Mouse (Mus musculus): ENCODE results near the gene Gse1.

Gene Gse1

DNA sequence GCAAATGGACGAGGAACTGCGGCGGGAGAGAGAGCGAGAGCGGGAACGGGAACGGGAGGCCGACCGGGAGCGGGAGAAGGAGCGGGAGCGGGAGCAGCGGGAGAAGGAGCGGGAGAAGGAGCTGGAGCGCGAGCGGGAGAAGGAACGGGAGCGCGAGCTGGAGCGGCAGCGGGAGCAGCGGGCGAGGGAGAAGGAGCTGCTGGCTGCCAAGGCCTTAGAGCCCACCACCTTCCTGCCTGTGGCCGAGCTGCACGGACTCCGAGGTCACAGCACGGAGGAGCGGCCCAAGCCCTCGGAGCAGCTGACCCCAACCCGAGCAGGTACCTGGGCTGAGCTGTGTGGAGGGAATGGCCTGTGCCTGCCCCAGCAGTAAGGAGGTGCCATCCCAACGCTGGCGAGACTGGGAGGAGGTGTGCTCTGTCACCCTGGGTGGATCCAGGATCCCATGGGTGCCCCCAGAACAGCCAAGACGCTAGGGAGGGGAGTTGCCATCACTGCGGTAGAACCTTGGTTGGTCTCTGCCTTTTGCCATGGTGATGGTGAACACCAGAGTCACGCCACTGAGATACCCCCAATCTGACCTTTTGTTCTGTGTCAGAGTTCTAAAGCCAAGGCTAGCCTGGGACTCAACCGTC, 340.0 kb downstream of the Gse1 start:
- no peak for DNase-seq (ENCODE audit: low read depth, low spot score)

- DNase-seq (ENCODE audit: low read depth, low spot score): no peak
Measured at GRCm38 (mm10) chr8:120569123-120569522, 340.9 kb downstream of the Gse1 start.

DNA sequence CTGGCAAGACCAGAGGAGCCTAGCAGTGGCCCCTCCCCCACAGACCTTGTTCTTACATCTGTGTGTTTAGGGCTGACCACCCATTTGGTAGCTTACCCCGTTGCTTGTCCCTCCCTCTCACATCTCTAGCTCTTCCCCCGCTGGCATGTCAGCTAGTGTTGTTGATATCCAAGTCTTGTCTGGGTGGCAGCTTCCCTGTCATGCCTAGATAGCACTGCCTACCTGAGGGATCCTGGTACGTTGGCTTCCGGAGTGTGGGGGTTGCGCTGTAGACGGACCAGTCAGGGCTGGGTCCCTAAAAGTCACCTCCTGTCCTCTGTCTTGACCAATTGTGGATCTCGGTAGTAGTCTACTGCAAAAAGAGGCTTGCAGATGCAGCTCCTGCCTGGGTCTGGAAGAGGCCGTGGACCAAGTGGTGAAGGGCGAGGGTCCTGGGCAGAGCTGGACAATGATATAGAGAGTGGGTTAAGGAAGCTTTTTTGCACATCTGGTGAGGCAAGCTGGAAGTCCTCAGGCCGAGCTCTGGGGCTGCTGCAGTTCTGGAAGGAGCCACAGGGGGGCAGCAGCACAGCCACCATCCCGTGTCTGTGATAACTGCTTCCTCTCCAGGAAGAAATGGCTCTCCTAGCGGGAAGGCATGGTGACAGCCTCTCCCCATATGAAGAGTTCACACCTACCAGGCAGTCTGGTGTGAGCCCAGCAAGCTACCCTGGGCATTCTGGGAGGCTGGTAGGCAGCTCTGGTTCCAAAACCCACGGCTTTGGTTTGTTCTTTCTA, 341.9 kb downstream of the Gse1 start:
- DNase-seq (ENCODE audit: low read depth, low spot score): no peak

GRCm38 (mm10) chr8:120571561-120571960, 343.3 kb downstream of the Gse1 start:
- no peak for DNase-seq (ENCODE audit: low read depth, low spot score)

DNA sequence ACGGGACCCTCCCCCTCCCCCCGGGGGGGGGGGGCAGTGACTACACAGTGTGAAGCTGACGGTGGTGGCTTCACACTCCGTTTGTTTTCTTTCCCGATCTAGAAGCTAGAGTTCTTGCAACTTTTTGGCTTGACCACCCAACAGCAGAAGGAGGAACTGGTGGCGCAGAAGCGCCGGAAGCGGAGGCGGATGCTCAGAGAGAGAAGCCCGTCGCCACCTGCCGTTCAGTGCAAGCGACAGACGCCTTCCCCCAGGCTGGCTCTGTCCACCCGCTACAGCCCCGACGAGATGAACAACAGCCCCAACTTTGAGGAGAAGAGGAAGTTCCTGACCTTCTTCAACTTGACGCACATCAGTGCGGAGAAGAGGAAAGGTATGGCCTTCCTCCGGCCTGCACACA, 344.3 kb downstream of the Gse1 start:
- DNase-seq (ENCODE audit: low read depth, low spot score): peak; percentile 71

DNA sequence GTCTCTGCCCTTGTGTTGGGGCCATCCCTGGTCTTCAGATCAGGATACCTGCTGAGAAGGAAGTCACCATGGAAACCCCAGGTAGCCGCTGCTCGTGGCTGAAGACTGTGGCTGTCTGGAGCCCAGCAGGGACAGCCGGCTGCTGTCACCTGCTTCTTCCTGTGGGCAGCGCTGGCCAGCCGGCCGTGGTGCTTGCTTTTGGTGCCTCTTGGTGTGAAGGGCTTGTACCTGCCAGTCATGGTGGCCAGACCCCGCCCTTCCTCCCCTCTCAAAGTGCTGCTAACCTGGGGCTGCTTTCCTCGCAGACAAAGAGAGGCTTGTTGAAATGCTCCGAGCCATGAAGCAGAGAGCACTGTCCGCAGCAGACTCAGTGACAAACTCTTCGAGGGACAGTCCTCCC, 345.6 kb downstream of the Gse1 start:
- no peak for DNase-seq (ENCODE audit: low read depth, low spot score)

GRCm38 (mm10) chr8:120574941-120575340, 346.7 kb downstream of the Gse1 start:
- no peak for DNase-seq (ENCODE audit: low read depth, low spot score)

DNA sequence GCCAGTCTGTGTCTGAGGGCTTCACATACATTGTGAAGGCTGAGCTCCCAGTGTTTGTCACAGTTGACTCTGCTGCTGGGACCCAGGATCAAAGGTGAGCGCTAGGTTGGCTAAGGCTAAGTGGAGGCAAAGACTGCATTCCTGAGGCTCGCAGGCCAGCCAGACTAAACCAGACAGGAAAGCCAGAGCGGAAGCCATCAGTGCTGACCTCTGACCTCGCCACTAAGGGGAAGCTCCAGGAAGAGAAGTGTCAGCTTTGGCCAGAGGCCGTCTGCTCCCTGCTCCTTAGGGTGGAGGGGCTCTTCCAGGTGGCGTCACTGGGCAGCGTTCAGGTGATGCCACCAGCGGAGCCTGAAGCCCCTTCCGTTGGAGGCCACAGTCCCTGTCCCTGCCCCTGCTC, 347.5 kb downstream of the Gse1 start:
- DNase-seq (ENCODE audit: low read depth, low spot score): no peak

GRCm38 (mm10) chr8:120577821-120578220, 349.6 kb downstream of the Gse1 start:
- no peak for DNase-seq (ENCODE audit: low read depth, low spot score)

GRCm38 (mm10) chr8:120580336-120581000, 352.2 kb downstream of the Gse1 start:
- no peak for DNase-seq (ENCODE audit: low read depth, low spot score)

DNA sequence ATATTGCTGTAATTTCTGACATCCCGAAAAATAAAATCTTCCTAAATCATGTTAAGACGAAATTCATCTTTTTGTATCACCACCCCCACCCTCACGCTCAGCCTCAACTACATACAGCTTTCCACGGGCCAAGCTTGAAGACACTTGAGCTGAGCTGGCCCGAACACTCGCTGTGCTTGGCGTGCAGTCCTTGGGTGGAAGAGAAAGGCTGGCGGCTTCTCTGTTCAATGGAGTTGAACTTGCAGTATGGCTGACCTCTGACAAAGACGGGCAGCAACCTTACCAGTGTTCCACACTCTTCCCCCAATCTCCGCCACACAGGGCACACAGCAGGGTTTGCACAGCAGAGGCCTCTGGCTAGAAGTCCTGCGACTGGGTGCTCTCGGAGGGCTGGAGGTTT, 353.1 kb downstream of the Gse1 start:
- DNase-seq (ENCODE audit: low read depth, low spot score): no peak

GRCm38 (mm10) chr8:120581811-120582210, 353.6 kb downstream of the Gse1 start:
- DNase-seq (ENCODE audit: low read depth, low spot score): no peak

- no peak for DNase-seq (ENCODE audit: low read depth, low spot score)
Measured at GRCm38 (mm10) chr8:120585521-120585920, 357.3 kb downstream of the Gse1 start.

DNA sequence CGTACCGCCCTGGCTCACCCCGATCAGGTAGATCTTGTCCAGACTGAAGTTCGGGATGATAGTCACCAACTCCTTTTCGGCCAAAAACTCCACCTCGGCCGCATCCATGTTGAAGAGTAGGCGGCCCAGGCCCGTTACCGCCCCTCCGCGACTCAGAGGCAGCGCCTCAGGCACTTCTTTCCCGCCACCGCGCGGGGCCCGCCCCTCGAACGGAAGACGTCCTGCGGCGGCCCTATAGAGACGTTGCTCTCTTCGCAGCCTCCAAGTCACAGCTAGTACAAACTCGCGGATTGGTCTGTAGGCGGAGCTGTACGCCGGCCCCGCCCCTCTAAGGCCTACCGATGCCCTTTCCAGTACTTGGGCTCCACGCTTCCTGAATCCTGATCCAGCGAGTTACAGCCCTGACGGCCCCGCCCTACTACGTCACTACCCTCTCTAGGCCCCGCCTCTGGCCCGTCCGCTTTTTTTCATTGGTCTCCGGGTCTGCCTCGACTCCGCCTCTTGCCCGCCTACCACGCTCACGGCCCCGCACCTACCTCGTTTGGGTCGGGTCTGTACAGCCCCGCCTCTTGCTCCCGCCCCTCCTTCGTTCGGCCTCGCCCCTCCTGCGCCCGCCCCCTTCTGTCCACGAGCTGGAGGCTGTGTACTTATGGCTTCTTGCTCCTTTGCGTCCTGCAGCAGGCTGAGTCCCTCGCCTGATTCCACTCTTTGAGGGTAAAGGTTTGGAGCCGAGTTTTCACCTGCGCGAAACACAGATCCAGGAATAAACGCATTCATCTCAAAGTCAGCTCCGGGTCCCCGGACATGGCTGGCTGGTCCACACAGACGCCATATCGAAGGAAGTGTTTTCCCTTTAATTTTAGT, 360.9 kb downstream of the Gse1 start, which contains the start of gene Gins2:
Gins2 (minus strand) TSS at position 397 of the 864 bp plus-strand sequence.
- DNase-seq (ENCODE audit: low read depth, low spot score): peak; percentile 99

- no peak for DNase-seq (ENCODE audit: low read depth, low spot score)
Measured at GRCm38 (mm10) chr8:120589921-120590320, 361.7 kb downstream of the Gse1 start.

DNA sequence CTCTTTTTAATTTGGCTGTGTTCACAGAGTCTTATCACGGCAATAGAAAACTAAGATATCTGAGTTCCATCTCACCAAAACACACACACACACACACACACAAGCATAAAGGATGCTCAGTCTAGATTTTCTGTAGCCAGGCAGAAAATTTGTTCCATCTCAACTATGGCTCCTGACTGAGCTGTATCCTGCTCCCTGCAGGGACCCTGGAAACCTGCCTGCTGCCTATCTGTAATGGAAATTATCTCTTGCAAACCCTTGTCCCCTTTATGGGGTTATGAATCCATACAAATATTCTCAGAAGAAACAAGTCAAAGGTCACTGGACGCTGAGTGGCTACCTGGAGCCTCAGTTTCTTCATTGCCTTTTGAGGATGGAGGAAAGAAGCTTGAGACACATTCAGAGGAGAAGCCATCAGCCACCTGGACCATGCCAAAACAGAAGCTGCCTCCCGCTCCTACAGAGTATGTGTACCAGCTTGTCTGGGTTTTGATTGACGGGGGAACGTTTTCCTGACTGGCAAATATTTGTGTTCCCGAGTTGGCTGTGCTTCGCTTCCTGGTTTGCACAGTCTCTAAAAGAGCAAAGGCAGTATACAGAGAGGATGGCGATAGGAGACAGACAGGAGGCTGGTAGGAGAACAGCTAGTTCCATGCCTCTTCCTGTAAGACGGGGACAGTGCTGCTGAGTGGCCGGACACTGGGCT, 363.5 kb downstream of the Gse1 start:
- DNase-seq (ENCODE audit: low read depth, low spot score): no peak

GRCm38 (mm10) chr8:120594571-120594970, 366.3 kb downstream of the Gse1 start:
- no peak for DNase-seq (ENCODE audit: low read depth, low spot score)

DNA sequence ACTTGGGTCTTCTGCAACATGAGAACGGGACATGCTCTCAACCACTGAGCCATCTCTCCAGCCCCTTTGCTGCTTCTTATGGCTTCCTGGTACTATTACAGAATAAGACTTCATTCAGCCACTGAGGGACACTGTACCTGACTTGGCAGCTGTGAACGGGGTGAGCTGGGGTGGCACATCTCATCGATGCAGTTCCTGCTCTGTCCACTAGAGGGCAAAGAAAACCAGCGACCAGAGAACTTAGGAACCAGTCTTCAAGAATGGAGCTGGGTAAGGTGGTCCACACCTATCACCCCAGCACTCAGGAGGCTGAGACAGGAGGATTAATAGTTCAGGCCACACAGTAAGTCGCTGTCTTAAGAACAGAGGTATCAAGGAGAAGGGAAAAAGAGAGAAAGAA, 367.7 kb downstream of the Gse1 start:
- no peak for DNase-seq (ENCODE audit: low read depth, low spot score)

DNA sequence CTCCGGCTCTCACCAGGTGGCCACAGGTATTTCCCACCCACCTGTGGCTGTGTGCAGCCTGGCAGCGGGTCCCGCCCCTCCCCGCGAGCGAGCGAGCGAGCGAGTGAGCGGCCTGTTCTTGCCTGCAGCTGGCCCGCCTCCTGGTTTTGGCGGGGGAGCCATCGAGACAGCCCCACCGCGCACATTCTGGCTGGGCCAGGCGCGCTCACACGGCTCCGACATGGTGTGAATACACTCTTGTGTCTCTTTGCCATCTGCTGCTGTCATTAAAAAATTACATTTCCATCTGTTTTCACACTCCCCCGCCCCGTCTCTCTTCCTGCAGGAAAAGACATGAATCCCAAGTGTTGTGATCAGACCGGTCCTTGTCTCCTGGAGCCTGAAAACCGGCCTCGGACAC, 370.3 kb downstream of the Gse1 start:
- DNase-seq (ENCODE audit: low read depth, low spot score): peak; percentile 88

DNA sequence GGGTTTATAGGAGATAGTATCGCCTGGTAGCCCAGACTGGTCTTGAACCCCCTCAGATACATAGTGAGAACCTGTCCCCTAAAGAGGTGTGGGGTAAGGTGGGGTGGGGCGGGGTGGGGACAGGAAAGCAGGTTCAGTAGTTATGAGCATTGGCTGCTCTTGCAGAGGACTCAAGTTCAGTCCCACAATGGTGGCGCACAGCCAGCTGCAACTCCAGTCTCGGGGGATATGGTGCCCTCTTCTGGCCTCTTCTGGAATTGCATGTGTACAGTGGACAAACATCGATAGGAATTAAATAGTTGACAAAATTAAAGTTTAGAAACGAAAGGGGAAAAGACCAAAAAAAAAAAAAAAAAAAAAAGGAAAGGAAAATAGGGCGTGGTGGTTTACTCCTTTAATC, 371.2 kb downstream of the Gse1 start:
- no peak for DNase-seq (ENCODE audit: low read depth, low spot score)

DNA sequence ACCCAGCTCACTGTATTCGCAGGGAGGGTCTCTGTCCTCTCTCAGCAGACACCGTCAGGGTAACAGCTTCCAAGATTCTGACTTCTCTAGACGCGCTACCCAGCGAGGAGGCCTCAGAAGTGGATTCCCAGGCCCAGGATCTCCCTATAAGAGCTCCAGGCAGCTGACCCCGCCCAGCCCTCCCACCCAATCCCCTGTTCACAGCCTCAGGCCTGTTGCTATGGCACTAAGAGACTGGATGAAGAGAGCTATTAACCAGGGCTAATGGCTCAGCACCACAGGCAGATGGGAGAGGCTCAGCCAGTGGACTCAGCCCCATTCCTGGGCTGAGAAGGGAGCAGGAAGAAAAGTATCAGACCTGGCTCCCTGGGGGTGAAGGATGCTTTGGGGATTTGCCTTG, 374.4 kb downstream of the Gse1 start:
- no peak for DNase-seq (ENCODE audit: low read depth, low spot score)

Data from telencephalon, adult 2 months (tissue).